Mouse (Mus musculus) thymus, adult 2 months (tissue): Measurements from ENCODE around the gene Creb5. TPM values are rescaled to one million over a fixed set of nuclear protein-coding genes. Genes with fewer than 3 reads are reported as not detected.
"Not testable (repeated sequence)": the region's sequence is repeated elsewhere in the genome, so short reads cannot be mapped to it uniquely, and the experiment has no call there.

ENCODE experiments used
- DNase-seq: peaks from one replicate; pipeline ENCODE4 v3.0.0; 2021
- H3K27ac ChIP-seq: fragments of 200-500 bp; 2 replicates; pipeline ENCODE4 v1.5.1; 2012; ENCODE audit warnings: low read length, control low read depth; ENCODE audit not compliant: control insufficient read depth, insufficient read depth
- H3K27me3 ChIP-seq: fragments of 200-500 bp; 2 replicates; pipeline ENCODE4 v1.6.1; 2012; ENCODE audit warnings: mild to moderate bottlenecking, low read length, moderate library complexity, mixed read lengths; ENCODE audit not compliant: control insufficient read depth, insufficient read depth
- H3K36me3 ChIP-seq: fragments of 200-500 bp; 2 replicates; pipeline ENCODE4 v1.6.1; 2012; ENCODE audit warnings: mild to moderate bottlenecking, low read length, moderate library complexity; ENCODE audit not compliant: control insufficient read depth, insufficient read depth
- H3K4me1 ChIP-seq: fragments of 200-500 bp; replicated peaks from 2 replicates; pipeline ENCODE4 v1.6.1; 2012; ENCODE audit warnings: low read length; ENCODE audit not compliant: control insufficient read depth, insufficient read depth
- H3K4me3 ChIP-seq: fragments of 200-500 bp; 2 replicates; pipeline ENCODE4 v1.5.1; 2012; ENCODE audit warnings: mild to moderate bottlenecking, low read length, control low read depth, moderate library complexity; ENCODE audit not compliant: control insufficient read depth, insufficient read depth
- CTCF ChIP-seq: fragments of 200-500 bp; IDR thresholded peaks from 2 replicates; pipeline ENCODE4 v1.5.1; 2012; ENCODE audit warnings: mild to moderate bottlenecking, control low read depth, low read length, moderate library complexity, borderline replicate concordance; ENCODE audit not compliant: control insufficient read depth, poor library complexity, insufficient read depth; ENCODE audit errors: extremely low read depth
- POLR2A ChIP-seq: fragments of 200-500 bp; IDR thresholded peaks from 2 replicates; pipeline ENCODE4 v1.6.1; 2012; ENCODE audit warnings: mild to moderate bottlenecking, low read length, control low read depth, moderate library complexity; ENCODE audit not compliant: control insufficient read depth, poor library complexity, insufficient read depth; ENCODE audit errors: extremely low read depth
- WGBS: fragments of 180-500 bp; shearing (Covaris S2); methylation state at CpG from one replicate; pipeline ENCODE4 v1.1.7; 2018; 5-methylcytosine and 5-hydroxymethylcytosine counted together
- polyA plus RNA-seq: library from polyadenylated mRNA; depleted of rRNA; stranded (reverse); fragments of >200 nt; gene quantifications from 2 replicates; pipeline ENCODE4 v1.2.3, GENCODE M21; 2012

Creb5 gene
- polyA plus RNA-seq, 1 experiment, result 0.96 TPM

GRCm38 (mm10) chr6:53395208-53395607 lies 108.1 kb downstream of the Creb5 start:
- no peaks in the 10 kb centered on the region for H3K36me3 ChIP-seq
- no peak overlapping the region for H3K4me3 ChIP-seq
- WGBS, result 94% methylated on average over 4 of the region's 4 CpGs
- TF ChIP-seq CTCF (no peak), POLR2A (no peak)
- H3K27ac ChIP-seq, result no peak overlapping the region
- no peak for DNase-seq
- no peaks in the 10 kb centered on the region for H3K27me3 ChIP-seq
- no peaks in the 10 kb centered on the region for H3K4me1 ChIP-seq

DNA sequence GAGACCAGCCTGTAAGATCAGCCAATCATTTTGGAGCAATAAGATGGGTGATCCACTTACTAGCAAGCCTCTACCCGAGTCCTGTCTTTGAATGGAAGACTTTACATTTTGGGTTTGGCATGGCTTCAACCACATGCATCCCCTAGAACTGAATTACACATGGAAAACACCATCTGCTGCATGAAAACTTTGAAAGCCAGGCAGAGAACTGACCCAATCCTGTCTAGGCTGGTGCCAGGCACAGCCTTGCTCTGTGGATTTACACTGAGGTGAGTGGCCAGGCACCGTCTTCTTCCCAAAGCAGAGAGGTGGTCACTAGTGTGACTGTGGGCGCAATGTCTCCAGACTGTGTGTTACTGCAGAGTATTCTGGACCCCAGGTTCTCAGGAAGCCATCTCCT lies 109.4 kb downstream of the Creb5 start:
- no peak for DNase-seq
- no peak overlapping the region for H3K4me3 ChIP-seq
- no peak overlapping the region for H3K27ac ChIP-seq
- WGBS, result 95% methylated on average over 3 of the region's 3 CpGs
- H3K36me3 ChIP-seq, result no peaks in the 10 kb centered on the region
- no peak for TF ChIP-seq CTCF
- TF ChIP-seq POLR2A, result no peak
- H3K4me1 ChIP-seq, result no peaks in the 10 kb centered on the region
- H3K27me3 ChIP-seq, result no peaks in the 10 kb centered on the region

DNA sequence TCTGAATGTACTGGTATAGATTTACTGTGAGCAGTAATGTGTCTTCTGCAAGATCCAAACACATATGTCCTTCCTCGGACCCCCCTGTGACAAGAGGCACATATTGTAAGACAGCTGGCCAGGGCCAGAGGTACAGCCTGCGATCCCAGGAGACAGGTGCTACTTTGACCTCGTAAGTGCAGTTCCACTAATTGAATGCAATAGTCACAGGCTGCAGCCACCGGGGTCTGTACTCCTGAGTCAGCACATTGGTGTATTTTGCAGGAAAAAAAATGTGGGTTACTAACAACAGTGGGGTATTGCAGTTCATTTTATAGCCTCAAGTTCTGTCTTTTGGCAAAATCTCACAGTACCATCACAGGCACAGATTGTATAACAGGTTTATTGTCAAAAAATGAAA lies 110.7 kb downstream of the Creb5 start:
- Histone ChIP-seq H3K36me3 (no peaks in the 10 kb centered on the region), H3K4me1 (no peaks in the 10 kb centered on the region), H3K4me3 (no peak overlapping the region), H3K27me3 (no peaks in the 10 kb centered on the region), H3K27ac (no peak overlapping the region)
- WGBS, result 77% methylated on average over 4 of the region's 4 CpGs
- TF ChIP-seq CTCF (no peak), POLR2A (no peak)
- DNase-seq, result no peak

GRCm38 (mm10) chr6:53398297-53399140 lies 111.4 kb downstream of the Creb5 start:
- no peak for DNase-seq
- Histone ChIP-seq H3K4me3 (no peak overlapping the region), H3K36me3 (no peaks in the 10 kb centered on the region), H3K4me1 (no peaks in the 10 kb centered on the region), H3K27me3 (no peaks in the 10 kb centered on the region), H3K27ac (no peak overlapping the region)
- TF ChIP-seq CTCF, result no peak
- TF ChIP-seq POLR2A, result no peak
- WGBS, result 24% methylated on average over 18 of the region's 18 CpGs

GRCm38 (mm10) chr6:53401364-53401763 lies 114.3 kb downstream of the Creb5 start:
- Histone ChIP-seq H3K27me3 (no peaks in the 10 kb centered on the region), H3K4me1 (no peaks in the 10 kb centered on the region), H3K36me3 (no peaks in the 10 kb centered on the region), H3K4me3 (no peak overlapping the region), H3K27ac (no peak overlapping the region)
- TF ChIP-seq CTCF (no peak), POLR2A (no peak)
- DNase-seq, result no peak
- WGBS, result 87% methylated on average over 6 of the region's 6 CpGs

DNA sequence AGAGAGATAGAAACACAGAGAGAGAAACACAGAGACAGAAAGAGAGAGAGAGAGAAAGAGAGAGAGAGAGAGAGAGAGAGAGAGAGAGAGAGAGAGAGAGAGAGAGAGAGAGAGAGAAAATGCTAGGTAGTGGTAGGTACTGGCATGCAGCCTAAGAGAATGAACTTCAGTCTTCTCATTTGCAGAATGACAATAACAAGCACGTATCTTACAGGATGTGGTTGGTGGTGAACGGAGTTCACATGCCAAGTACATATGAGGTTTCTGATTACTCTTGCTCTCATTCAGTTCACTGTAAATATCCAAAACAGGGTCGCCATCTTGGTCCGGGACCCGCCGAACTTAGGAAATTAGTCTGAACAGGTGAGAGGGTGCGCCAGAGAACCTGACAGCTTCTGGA lies 115.5 kb downstream of the Creb5 start:
- H3K27ac ChIP-seq, H3K27me3 ChIP-seq, H3K36me3 ChIP-seq, H3K4me3 ChIP-seq, DNase-seq, H3K4me1 ChIP-seq: not testable (repeated sequence)
- WGBS, result 67% methylated on average over 7 of the region's 7 CpGs

DNA sequence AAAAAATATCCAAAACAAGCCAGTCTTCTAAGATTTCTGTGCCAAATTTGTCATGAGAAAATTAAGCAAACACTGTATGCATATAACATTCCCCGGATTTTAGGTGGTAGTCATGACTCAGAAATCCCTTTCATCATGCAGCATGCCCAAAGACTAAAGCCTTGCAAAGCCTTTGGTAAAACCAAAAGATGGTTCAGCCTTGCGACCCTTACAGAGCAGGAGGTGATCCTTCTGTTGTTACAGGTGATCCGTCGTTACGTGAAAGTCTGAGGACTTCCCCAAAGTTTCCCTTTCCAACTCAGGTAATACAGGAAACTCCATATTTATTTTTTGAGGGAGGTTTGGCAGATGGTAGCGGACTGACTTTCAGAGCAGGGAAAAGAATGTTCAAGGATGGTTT lies 122.1 kb downstream of the Creb5 start:
- Histone ChIP-seq H3K27ac (no peak overlapping the region), H3K4me1 (no peaks in the 10 kb centered on the region), H3K27me3 (no peaks in the 10 kb centered on the region), H3K4me3 (no peak overlapping the region), H3K36me3 (no peaks in the 10 kb centered on the region)
- 94% methylated on average over 6 of the region's 6 CpGs for WGBS
- no peak for DNase-seq
- TF ChIP-seq CTCF, result no peak
- no peak for TF ChIP-seq POLR2A
